Mouse (Mus musculus) intestine, embryonic 15.5 days (tissue): Measurements from ENCODE around the gene Kif6. TPM values are rescaled to one million over a fixed set of nuclear protein-coding genes. Genes with fewer than 3 reads are reported as not detected.

Source experiments
- ATAC-seq: fragments of 200-750 bp; cut with Nextera tagmentation; 2 replicates; pipeline ENCODE4 v1.8.0; 2017; ENCODE audit warnings: moderate TSS enrichment, moderate library complexity
- H3K27ac ChIP-seq: fragments of 300-500 bp; sonication (generic); 2 replicates; pipeline ENCODE4 v1.5.1; 2015; ENCODE audit warnings: mild to moderate bottlenecking, inconsistent platforms
- H3K27me3 ChIP-seq: fragments of 300-500 bp; sonication (generic); replicated peaks from 2 replicates; pipeline ENCODE4 v1.6.1; 2015; ENCODE audit warnings: inconsistent platforms
- H3K36me3 ChIP-seq: fragments of 300-500 bp; sonication (generic); 2 replicates; pipeline ENCODE4 v1.6.1; 2015; ENCODE audit warnings: inconsistent platforms
- H3K4me1 ChIP-seq: fragments of 300-500 bp; sonication (generic); replicated peaks from 2 replicates; pipeline ENCODE4 v1.6.1; 2015; ENCODE audit warnings: inconsistent platforms
- H3K4me2 ChIP-seq: fragments of 300-500 bp; sonication (generic); replicated peaks from 2 replicates; pipeline ENCODE4 v1.6.1; 2015; ENCODE audit warnings: mild to moderate bottlenecking, inconsistent platforms
- H3K4me3 ChIP-seq: fragments of 300-500 bp; sonication (generic); replicated peaks from 2 replicates; pipeline ENCODE4 v1.5.1; 2015; ENCODE audit warnings: inconsistent platforms
- H3K9ac ChIP-seq: fragments of 300-500 bp; sonication (generic); 2 replicates; pipeline ENCODE4 v1.6.1; 2015; ENCODE audit warnings: inconsistent platforms
- H3K9me3 ChIP-seq: fragments of 300-500 bp; sonication (generic); 2 replicates; pipeline ENCODE4 v1.6.1; 2016; ENCODE audit warnings: inconsistent platforms
- WGBS: fragments of 180-500 bp; shearing (Covaris S2); methylation state at CpG from one replicate; pipeline ENCODE4 v1.1.7; 2015; 5-methylcytosine and 5-hydroxymethylcytosine counted together
- polyA plus RNA-seq: library from polyadenylated mRNA; unstranded; fragments of >200 nt; fragmentation: Nextera tagmentation; extraction: Ambion mirVana; gene quantifications from 2 replicates; pipeline ENCODE4 v1.2.1, GENCODE M21; 2015

The Kif6 gene
- polyA plus RNA-seq, 1 experiment from 2014 or later = 0.97 TPM

DNA sequence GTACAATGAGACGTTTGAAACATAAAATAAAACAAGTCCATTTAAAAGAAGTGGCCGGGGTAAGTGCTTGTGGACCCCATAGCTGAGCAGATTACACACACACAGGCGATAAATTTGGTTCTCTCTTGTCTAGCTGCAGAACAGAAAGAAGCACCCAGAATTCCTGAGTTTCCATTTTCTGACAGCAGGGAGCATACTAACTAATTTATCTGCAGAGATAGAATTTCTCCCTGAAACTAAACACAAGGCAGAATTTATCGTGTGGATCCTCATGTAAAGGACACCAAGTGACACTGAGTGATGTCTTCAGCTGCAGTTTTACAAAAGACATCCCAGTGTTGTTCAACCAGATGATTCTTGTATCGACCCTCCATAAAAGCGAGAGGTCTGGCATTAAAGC is 260.5 kb downstream of the Kif6 start:
- Histone ChIP-seq H3K4me3 (no peak overlapping the region), H3K36me3 (no peaks in the 10 kb centered on the region), H3K4me2 (no peak overlapping the region), H3K27ac (no peak overlapping the region), H3K4me1 (no peaks in the 10 kb centered on the region), H3K9me3 (no peaks in the 10 kb centered on the region), H3K9ac (no peak overlapping the region), H3K27me3 (no peaks in the 10 kb centered on the region)
- WGBS = 32% methylated on average over 6 of the region's 6 CpGs
- no peak for ATAC-seq

DNA sequence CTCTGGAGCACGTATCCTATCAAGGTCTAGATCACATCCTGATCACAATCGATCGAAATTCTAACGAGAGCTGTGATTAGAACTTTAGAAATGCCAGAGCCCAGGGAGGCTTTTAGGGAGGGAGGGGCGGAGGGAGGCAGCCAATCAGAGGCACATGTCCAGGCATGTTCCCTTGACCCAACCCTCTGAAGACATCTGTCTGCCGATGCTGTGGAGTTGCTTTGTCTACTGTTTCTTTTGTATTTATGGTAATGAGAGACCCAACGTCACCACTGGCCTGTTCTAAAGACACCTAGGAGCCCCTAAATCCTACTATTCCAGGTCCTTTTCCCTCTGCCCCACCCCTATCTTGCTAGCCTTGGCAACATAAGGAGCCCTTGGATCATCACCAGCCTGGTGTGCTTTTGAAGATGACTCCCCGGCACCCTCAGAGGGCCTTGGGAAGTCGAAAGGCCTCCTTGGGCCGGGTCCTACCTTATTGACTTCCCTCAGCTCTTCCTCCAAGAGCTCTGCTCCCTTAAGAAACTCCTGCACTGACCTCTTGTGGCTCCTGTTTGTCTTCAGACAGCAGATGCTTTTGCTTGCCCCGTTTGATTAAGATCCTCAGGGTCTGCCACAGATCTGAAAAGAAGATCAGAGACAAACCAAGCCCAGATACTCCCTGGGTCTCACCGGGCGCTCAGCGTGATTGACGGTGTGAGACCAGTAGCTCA is 261.2 kb downstream of the Kif6 start:
- Histone ChIP-seq H3K9me3 (no peaks in the 10 kb centered on the region), H3K36me3 (no peaks in the 10 kb centered on the region), H3K4me1 (no peaks in the 10 kb centered on the region), H3K4me2 (no peak overlapping the region), H3K27ac (no peak overlapping the region), H3K9ac (no peak overlapping the region), H3K4me3 (no peak overlapping the region), H3K27me3 (no peaks in the 10 kb centered on the region)
- ATAC-seq = no peak
- 47% methylated on average over 15 of the region's 15 CpGs for WGBS

DNA sequence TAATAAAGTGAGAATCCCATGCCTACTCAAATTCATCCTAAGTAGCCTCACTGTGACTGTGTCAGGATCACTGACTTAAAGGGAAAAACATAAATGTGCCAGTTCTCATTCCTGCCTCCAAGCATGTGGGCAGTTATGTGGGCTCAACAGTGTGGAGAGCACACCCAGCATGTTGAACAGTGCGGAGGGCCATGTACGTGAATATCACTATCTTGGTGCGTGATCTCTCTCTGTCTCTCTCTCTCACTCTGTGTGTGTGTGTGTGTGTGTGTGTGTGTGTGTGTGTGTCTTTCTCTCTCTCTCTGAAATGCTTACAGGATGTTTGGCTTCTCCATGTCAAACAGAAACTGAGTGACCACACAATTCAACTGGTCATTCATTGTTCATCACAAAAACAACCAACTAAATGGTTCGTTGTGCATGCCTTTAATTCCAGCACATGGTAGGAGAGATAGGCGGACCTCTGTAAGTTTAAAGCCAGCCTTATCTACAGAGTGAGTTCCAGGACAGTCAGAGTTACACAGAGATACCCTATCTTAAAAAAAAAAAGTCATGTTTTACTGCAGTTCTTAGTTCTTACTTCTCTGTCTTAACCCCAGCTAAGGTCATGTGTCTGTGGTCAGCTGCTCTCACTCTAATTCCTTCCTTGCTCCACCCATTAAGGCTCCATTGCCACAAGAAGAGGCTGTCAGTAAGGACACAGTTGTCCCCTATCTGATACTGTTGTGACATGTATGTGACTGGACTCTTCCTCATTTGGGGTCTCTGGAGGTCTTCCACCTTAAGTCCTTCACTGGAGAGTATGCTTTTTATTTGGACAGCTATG is 266.2 kb downstream of the Kif6 start:
- 68% methylated on average over 5 of the region's 5 CpGs for WGBS
- Histone ChIP-seq H3K4me2 (no peak overlapping the region), H3K36me3 (no peaks in the 10 kb centered on the region), H3K4me1 (no peaks in the 10 kb centered on the region), H3K27me3 (no peaks in the 10 kb centered on the region), H3K27ac (no peak overlapping the region), H3K9me3 (no peaks in the 10 kb centered on the region), H3K4me3 (no peak overlapping the region), H3K9ac (no peak overlapping the region)
- ATAC-seq = no peak

DNA sequence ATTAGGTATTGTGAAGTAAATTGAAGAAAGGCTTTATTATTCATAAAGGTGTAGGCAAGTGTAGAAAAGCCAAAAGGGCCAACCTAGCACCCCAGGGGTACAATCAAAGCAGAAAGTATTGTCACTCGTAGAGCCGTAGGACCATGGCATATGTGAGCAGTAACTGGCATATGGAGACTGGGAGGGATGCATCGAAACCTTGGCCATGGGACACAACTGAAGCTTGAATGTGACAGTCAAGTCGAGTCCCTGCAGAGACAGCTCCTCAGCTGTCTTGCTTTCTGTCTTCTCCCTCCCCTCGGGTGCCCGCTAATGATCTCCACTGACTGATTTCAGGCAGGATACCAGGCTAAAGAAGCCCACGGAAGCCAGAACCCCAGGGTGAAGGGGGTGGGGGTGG is 266.9 kb downstream of the Kif6 start:
- no peak for ATAC-seq
- no peaks in the 10 kb centered on the region for H3K4me1 ChIP-seq
- H3K27ac ChIP-seq = no peak overlapping the region
- no peaks in the 10 kb centered on the region for H3K9me3 ChIP-seq
- H3K36me3 ChIP-seq = no peaks in the 10 kb centered on the region
- H3K9ac ChIP-seq = no peak overlapping the region
- H3K27me3 ChIP-seq = no peaks in the 10 kb centered on the region
- 80% methylated on average over 7 of the region's 7 CpGs for WGBS
- no peak overlapping the region for H3K4me2 ChIP-seq
- no peak overlapping the region for H3K4me3 ChIP-seq

DNA sequence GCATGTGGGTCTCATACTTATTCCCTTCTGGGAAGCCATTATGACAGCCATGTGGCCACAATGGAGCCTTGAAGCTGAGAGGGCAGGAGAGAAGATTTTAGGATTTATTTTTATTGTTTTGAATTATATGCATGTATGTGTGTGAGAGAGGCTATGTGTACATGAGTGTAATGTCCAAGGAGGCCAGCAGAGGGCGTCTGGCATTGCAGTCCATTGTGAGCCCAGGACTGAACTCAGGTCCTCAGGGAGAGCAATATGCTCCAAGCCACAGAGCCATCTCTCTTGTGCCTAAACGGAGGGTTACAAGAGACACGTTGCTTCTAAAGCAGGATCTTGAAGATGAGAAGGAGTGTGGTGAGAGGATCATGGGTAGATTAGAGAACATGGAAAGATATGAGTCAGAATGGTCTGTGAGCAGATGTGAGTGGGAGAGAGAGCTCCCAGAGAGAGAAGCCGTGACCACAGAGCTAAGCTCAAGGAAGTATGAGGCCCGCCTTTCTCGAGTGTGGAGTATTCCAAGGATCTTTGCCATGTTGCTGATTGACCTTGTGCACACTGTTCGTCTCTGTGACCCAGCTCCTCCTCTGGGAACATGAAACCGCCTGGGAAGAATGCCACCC is 268.3 kb downstream of the Kif6 start:
- Histone ChIP-seq H3K4me3 (no peak overlapping the region), H3K27ac (no peak overlapping the region), H3K4me2 (no peak overlapping the region), H3K4me1 (no peaks in the 10 kb centered on the region), H3K9ac (no peak overlapping the region), H3K27me3 (no peaks in the 10 kb centered on the region), H3K36me3 (no peaks in the 10 kb centered on the region), H3K9me3 (no peaks in the 10 kb centered on the region)
- 83% methylated on average over 8 of the region's 8 CpGs for WGBS
- no peak for ATAC-seq

DNA sequence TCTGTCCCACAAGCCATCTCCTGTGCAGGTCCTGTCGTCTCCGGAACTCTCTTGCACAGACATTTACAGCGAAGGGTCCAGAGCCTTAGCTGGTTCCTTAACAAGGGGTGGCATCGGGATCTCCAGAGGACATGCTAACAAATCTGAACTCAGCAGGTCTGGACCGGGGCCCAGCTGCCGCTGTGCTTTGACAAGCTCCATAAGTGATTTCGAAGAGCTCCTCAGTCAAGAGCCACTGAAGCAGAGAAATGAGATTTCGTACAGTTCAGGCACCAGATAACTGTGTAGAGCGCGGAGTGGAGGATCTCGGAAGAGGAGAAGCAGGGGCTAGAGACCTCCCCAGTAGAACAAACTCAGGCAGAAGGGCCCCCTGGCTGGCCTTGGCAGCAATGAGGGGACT is 270.1 kb downstream of the Kif6 start:
- WGBS = 69% methylated on average over 11 of the region's 11 CpGs
- Histone ChIP-seq H3K27me3 (no peaks in the 10 kb centered on the region), H3K4me2 (no peak overlapping the region), H3K9ac (no peak overlapping the region), H3K4me1 (no peaks in the 10 kb centered on the region), H3K9me3 (no peaks in the 10 kb centered on the region), H3K36me3 (no peaks in the 10 kb centered on the region), H3K27ac (no peak overlapping the region), H3K4me3 (no peak overlapping the region)
- no peak for ATAC-seq

DNA sequence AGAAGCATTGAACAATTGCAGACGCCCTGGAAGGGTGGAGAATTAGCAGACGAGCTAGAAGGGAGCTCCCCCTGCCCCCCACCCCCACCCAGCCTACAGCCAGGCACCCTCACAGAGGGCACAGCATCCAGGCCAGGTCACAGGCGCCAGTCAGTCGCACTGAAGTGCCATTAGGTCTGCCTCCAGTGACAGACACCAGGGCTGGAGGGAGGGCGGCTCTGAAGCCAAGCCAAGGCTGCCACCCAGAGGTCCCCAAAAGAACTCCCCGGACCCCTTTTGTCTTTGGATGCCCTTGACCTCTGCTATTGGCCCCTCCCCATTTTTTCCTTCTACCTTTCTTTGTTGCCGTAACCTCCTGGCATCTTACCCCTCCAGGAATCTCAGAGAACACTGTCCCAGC is 274.7 kb downstream of the Kif6 start:
- no peaks in the 10 kb centered on the region for H3K27me3 ChIP-seq
- ATAC-seq = peak; percentile 67; the same call in 1 of the 2 replicates
- no peaks in the 10 kb centered on the region for H3K9me3 ChIP-seq
- H3K36me3 ChIP-seq = no peaks in the 10 kb centered on the region
- WGBS = 27% methylated on average over 7 of the region's 7 CpGs
- no peak overlapping the region for H3K27ac ChIP-seq
- no peak overlapping the region for H3K4me2 ChIP-seq
- H3K4me1 ChIP-seq = no peaks in the 10 kb centered on the region
- H3K9ac ChIP-seq = no peak overlapping the region
- no peak overlapping the region for H3K4me3 ChIP-seq

DNA sequence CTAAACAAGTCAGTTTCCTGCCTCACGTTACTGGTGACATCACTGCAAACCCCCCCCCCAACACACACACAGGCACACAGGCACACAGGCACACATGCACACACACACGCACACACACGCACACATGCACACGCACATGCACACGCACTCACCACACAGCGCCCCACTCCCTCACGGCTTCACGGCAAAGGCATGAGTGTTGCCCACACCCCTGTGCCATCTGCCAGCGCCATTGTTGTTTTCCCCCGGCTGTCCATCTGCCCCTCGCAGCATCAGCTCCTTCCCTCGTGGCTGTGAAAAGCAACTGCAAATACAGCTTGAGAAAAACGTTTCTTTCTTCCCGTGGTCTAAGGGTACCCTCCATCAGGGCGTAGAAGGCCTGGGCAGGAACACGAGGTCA is 275.9 kb downstream of the Kif6 start:
- Histone ChIP-seq H3K4me1 (no peaks in the 10 kb centered on the region), H3K27ac (no peak overlapping the region), H3K9ac (no peak overlapping the region), H3K9me3 (no peaks in the 10 kb centered on the region), H3K36me3 (no peaks in the 10 kb centered on the region), H3K4me2 (no peak overlapping the region), H3K4me3 (no peak overlapping the region), H3K27me3 (no peaks in the 10 kb centered on the region)
- 83% methylated on average over 16 of the region's 16 CpGs for WGBS
- ATAC-seq = no peak

DNA sequence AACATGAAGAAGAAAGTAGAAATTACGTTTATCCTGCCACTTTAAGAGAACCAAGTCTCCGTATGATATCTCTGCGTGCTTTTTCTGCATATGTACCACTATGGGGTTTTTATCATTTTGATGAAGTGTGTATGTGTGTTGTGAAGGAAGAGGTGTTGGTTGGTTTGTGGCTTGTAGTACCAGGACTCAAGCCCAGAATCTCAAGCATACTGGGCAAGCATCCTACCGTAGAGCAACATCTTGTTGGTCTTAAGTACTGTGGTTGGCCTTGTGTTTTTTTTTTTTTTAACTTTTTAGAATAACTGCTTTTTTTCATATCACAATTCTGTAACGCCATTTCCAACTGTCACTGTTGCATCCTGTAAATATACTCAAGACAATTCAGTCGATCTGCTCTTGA is 277.5 kb downstream of the Kif6 start:
- Histone ChIP-seq H3K27ac (no peak overlapping the region), H3K4me1 (no peaks in the 10 kb centered on the region), H3K4me2 (no peak overlapping the region), H3K9me3 (no peaks in the 10 kb centered on the region), H3K4me3 (no peak overlapping the region), H3K27me3 (no peaks in the 10 kb centered on the region), H3K9ac (no peak overlapping the region), H3K36me3 (no peaks in the 10 kb centered on the region)
- ATAC-seq = no peak
- 87% methylated on average over 6 of the region's 6 CpGs for WGBS

DNA sequence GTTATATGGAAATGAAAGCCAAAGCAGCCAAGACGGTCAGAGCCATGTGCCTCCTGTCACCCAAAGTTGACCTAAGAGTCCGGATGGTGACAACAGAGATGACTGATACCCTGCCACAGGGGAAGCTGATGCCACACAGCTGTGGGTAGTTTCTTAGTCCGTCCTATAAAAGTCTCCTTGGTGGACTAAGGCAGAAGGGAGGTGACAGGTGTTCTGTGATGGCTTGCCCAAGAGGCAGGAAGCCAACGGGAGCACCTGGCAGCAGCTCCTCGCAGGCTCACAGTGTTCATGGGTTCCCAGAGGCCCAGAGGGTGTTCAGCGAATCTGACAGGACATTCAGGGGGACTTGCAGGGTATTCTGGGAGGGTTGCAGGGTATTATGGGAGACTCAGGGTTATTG is 279.5 kb downstream of the Kif6 start:
- Histone ChIP-seq H3K9me3 (no peaks in the 10 kb centered on the region), H3K36me3 (no peaks in the 10 kb centered on the region), H3K27ac (no peak overlapping the region), H3K4me3 (no peak overlapping the region), H3K9ac (no peak overlapping the region), H3K4me2 (no peak overlapping the region), H3K27me3 (0 out of 2 replicates have a peak, but pooled peaks cover 4% of the 10 kb centered on the region), H3K4me1 (no peaks in the 10 kb centered on the region)
- WGBS = 86% methylated on average over 6 of the region's 6 CpGs
- ATAC-seq = no peak

DNA sequence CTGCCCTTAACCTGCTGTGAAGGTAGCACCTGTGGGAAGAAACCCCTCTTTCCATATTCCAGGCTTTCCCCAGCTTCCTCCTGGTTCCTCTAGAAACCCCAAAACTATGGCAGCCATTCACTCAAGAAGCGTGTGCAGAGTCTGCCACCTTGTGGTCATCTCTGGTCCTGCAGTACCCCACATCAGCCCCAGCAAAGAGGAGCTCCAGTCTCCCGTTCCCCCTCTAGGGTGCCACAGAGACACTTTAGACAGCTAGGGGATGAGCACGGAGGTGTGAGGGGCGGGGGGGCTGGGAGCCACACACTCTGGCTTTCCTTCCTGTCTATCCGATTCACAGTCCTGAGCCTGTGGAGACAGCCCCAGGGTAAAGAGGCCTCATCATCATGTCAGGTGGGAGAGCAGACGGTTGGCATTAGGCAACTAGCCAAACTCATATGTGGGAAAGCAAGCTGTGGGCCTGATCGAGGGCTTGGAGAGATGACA is 284.0 kb downstream of the Kif6 start:
- no peak overlapping the region for H3K4me2 ChIP-seq
- H3K27me3 ChIP-seq = 0 out of 2 replicates have a peak, but pooled peaks cover 5% of the 10 kb centered on the region
- peak; percentile 47; the same call in 1 of the 2 replicates for ATAC-seq
- no peak overlapping the region for H3K4me3 ChIP-seq
- H3K9ac ChIP-seq = no peak overlapping the region
- H3K9me3 ChIP-seq = no peaks in the 10 kb centered on the region
- H3K27ac ChIP-seq = no peak overlapping the region
- WGBS = 16% methylated on average over 7 of the region's 7 CpGs
- H3K4me1 ChIP-seq = no peaks in the 10 kb centered on the region
- no peaks in the 10 kb centered on the region for H3K36me3 ChIP-seq

DNA sequence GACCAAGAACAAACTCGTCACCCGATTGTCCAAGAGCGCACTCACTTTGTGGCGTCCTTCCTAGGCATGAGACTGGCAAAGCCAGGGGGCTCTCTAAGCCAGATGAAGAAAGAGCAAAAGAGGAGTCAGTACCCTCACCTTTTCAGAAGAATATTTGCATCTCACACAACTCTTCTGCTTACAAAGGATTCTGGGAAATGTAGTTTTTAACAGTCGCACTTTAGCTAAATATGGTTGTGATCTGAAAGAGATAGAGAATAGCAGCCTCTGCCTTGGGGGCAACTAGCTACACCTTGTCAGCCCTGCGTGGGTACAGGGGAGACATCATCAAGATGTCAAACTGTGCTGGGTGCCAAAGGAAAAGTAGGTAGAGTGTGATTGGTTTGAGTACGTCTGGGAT is 287.7 kb downstream of the Kif6 start:
- ATAC-seq = no peak
- Histone ChIP-seq H3K9ac (no peak overlapping the region), H3K27ac (no peak overlapping the region), H3K4me3 (no peak overlapping the region), H3K9me3 (no peaks in the 10 kb centered on the region), H3K27me3 (0 out of 2 replicates have a peak, but pooled peaks cover 5% of the 10 kb centered on the region), H3K36me3 (no peaks in the 10 kb centered on the region), H3K4me1 (no peaks in the 10 kb centered on the region), H3K4me2 (no peak overlapping the region)
- WGBS = 90% methylated on average over 7 of the region's 7 CpGs
